Mouse (Mus musculus) forebrain, embryonic 11.5 days (tissue): Measurements from ENCODE around the gene Zfp317. TPM values are rescaled to one million over a fixed set of nuclear protein-coding genes. Genes with fewer than 3 reads are reported as not detected.

Experiments used
- ATAC-seq: fragments of 200-750 bp; cut with Nextera tagmentation; replicated peaks from 2 replicates; pipeline ENCODE4 v1.8.0; 2017; ENCODE audit warnings: moderate TSS enrichment; ENCODE audit not compliant: low FRiP score
- DNase-seq: peaks from one replicate; pipeline ENCODE4 v3.0.0-alpha.2; 2017; ENCODE audit warnings: low spot score
- H3K27ac ChIP-seq: fragments of 300-500 bp; sonication (generic); 2 replicates; pipeline ENCODE4 v1.5.1; 2014; ENCODE audit warnings: low read depth, low read length
- H3K27me3 ChIP-seq: fragments of 300-500 bp; sonication (generic); 2 replicates; pipeline ENCODE4 v1.6.1; 2014; ENCODE audit warnings: mild to moderate bottlenecking, low read length, mixed read lengths; ENCODE audit not compliant: control insufficient read depth, insufficient read depth
- H3K36me3 ChIP-seq: fragments of 300-500 bp; sonication (generic); 2 replicates; pipeline ENCODE4 v1.6.1; 2014; ENCODE audit warnings: mild to moderate bottlenecking, low read length, moderate library complexity, mixed read lengths; ENCODE audit not compliant: control insufficient read depth, insufficient read depth
- H3K4me1 ChIP-seq: fragments of 300-500 bp; sonication (generic); replicated peaks from 2 replicates; pipeline ENCODE4 v1.6.1; 2014; ENCODE audit warnings: low read length, mixed read lengths; ENCODE audit not compliant: control insufficient read depth, insufficient read depth
- H3K4me2 ChIP-seq: fragments of 300-500 bp; sonication (generic); 2 replicates; pipeline ENCODE4 v1.6.1; 2014; ENCODE audit warnings: low read depth, mild to moderate bottlenecking, low read length, moderate library complexity, mixed read lengths; ENCODE audit not compliant: severe bottlenecking
- H3K4me3 ChIP-seq: fragments of 300-500 bp; sonication (generic); 2 replicates; pipeline ENCODE4 v1.5.1; 2014; ENCODE audit warnings: low read depth, low read length
- H3K9ac ChIP-seq: fragments of 300-500 bp; sonication (generic); 2 replicates; pipeline ENCODE4 v1.6.1; 2014; ENCODE audit warnings: low read length
- H3K9me3 ChIP-seq: fragments of 300-500 bp; sonication (generic); 2 replicates; pipeline ENCODE4 v1.6.1; 2016; ENCODE audit warnings: low read length, mixed read lengths; ENCODE audit not compliant: control insufficient read depth
- WGBS: fragments of 180-500 bp; shearing (Covaris S2); extraction: QIAGEN DNeasy Blood & Tissue Kit; methylation state at CpG from one replicate; pipeline ENCODE4 v1.1.7; 2014; 5-methylcytosine and 5-hydroxymethylcytosine counted together
- polyA plus RNA-seq: library from polyadenylated mRNA; unstranded; fragments of >200 nt; fragmentation: Nextera tagmentation; extraction: Ambion mirVana; gene quantifications from 2 replicates; pipeline ENCODE4 v1.2.1, GENCODE M21; 2014

The Zfp317 gene
- polyA plus RNA-seq = 41.9 and 48.2 TPM in 2 replicates

- H3K4me2 ChIP-seq = peak within 1 kb of the TSS; percentile 31; the same call in 1 of the 2 replicates
- no peaks in the 10 kb centered on the region for H3K27me3 ChIP-seq
- WGBS = 2% methylated on average over 35 of the region's 35 CpGs
- no peaks in the 10 kb centered on the region for H3K4me1 ChIP-seq
- peak; percentile 86 for DNase-seq
- no peaks in the 10 kb centered on the region for H3K9me3 ChIP-seq
- peak within 1 kb of the TSS; percentile 40 for H3K4me3 ChIP-seq
- peak; percentile 95 for ATAC-seq
- peak within 1 kb of the TSS; percentile 52 for H3K9ac ChIP-seq
- H3K36me3 ChIP-seq = no peaks in the 10 kb centered on the region
- H3K27ac ChIP-seq = peak within 1 kb of the TSS; percentile 83
These were observed at the start of gene Zfp317 for GRCm38 (mm10) chr9:19621843-19622822. Zfp317 (plus strand) TSS chr9:19622102.

- no peak within 1 kb of the TSS for H3K27ac ChIP-seq
- H3K4me2 ChIP-seq = no peak within 1 kb of the TSS
- no peaks in the 10 kb centered on the region for H3K4me1 ChIP-seq
- H3K27me3 ChIP-seq = no peaks in the 10 kb centered on the region
- DNase-seq (no peak), ATAC-seq (no peak)
- H3K36me3 ChIP-seq = no peaks in the 10 kb centered on the region
- no peak within 1 kb of the TSS for H3K4me3 ChIP-seq
- no peak within 1 kb of the TSS for H3K9ac ChIP-seq
- no peaks in the 10 kb centered on the region; the same call in 1 of the 2 replicates for H3K9me3 ChIP-seq
These were observed 39.6 kb upstream of the Zfp317 start, which contains the start of gene Olfr855 for GRCm38 (mm10) chr9:19582317-19582716. Olfr855 (plus strand) TSS chr9:19582617.

- Histone ChIP-seq H3K4me1 (no peaks in the 10 kb centered on the region), H3K4me2 (no peak overlapping the region)
- WGBS = 92% methylated on average over 3 of the region's 3 CpGs
These were observed 605 bp upstream of the Zfp317 start for GRCm38 (mm10) chr9:19621297-19621696.

GRCm38 (mm10) chr9:19629574-19629973 lies 7.7 kb downstream of the Zfp317 start:
- DNase-seq = no peak
- H3K4me2 ChIP-seq = no peak overlapping the region

More at GRCm38 (mm10) chr9:19621297-19621696, 605 bp upstream of the Zfp317 start:
- H3K9ac ChIP-seq = no peak overlapping the region
- ATAC-seq (peak; percentile 19; the same call in 1 of the 2 replicates), DNase-seq (no peak)
- no peaks in the 10 kb centered on the region for H3K27me3 ChIP-seq
- no peaks in the 10 kb centered on the region for H3K36me3 ChIP-seq
- H3K9me3 ChIP-seq = no peaks in the 10 kb centered on the region
- H3K4me3 ChIP-seq = no peak overlapping the region
- H3K27ac ChIP-seq = no peak overlapping the region

GRCm38 (mm10) chr9:19645193-19645592 lies 23.3 kb downstream of the Zfp317 start:
- Histone ChIP-seq H3K27me3 (no peaks in the 10 kb centered on the region), H3K9ac (no peak overlapping the region), H3K4me3 (no peak overlapping the region), H3K4me2 (no peak overlapping the region), H3K4me1 (no peaks in the 10 kb centered on the region), H3K9me3 (no peaks in the 10 kb centered on the region), H3K27ac (no peak overlapping the region), H3K36me3 (peaks cover 15% of the 10 kb centered on the region; the same call in 1 of the 2 replicates)
- DNase-seq = no peak
- ATAC-seq = no peak
- 93% methylated on average over 3 of the region's 3 CpGs for WGBS

More at GRCm38 (mm10) chr9:19629574-19629973, 7.7 kb downstream of the Zfp317 start:
- Histone ChIP-seq H3K4me3 (no peak overlapping the region), H3K9ac (no peak overlapping the region), H3K4me1 (no peaks in the 10 kb centered on the region), H3K36me3 (no peaks in the 10 kb centered on the region; the same call in 1 of the 2 replicates), H3K27ac (no peak overlapping the region), H3K9me3 (no peaks in the 10 kb centered on the region), H3K27me3 (no peaks in the 10 kb centered on the region)
- no peak for ATAC-seq

GRCm38 (mm10) chr9:19690281-19690680 lies 68.4 kb downstream of the Zfp317 start:
- no peaks in the 10 kb centered on the region for H3K9me3 ChIP-seq
- no peak for ATAC-seq
- H3K27ac ChIP-seq = no peak overlapping the region
- no peak overlapping the region for H3K9ac ChIP-seq
- H3K27me3 ChIP-seq = no peaks in the 10 kb centered on the region
- no peak for DNase-seq
- no peaks in the 10 kb centered on the region for H3K4me1 ChIP-seq
- no peak overlapping the region for H3K4me3 ChIP-seq
- no peak overlapping the region for H3K4me2 ChIP-seq
- 84% methylated on average over 6 of the region's 6 CpGs for WGBS
- H3K36me3 ChIP-seq = no peaks in the 10 kb centered on the region

GRCm38 (mm10) chr9:19691426-19691825 lies 69.5 kb downstream of the Zfp317 start:
- Histone ChIP-seq H3K9ac (no peak overlapping the region), H3K27ac (no peak overlapping the region), H3K9me3 (no peaks in the 10 kb centered on the region), H3K27me3 (no peaks in the 10 kb centered on the region), H3K4me2 (no peak overlapping the region), H3K4me1 (no peaks in the 10 kb centered on the region), H3K4me3 (no peak overlapping the region), H3K36me3 (no peaks in the 10 kb centered on the region)
- 87% methylated on average over 1 of the region's 1 CpGs for WGBS
- no peak for DNase-seq
- no peak for ATAC-seq

GRCm38 (mm10) chr9:19692430-19692829 lies 70.5 kb downstream of the Zfp317 start:
- no peak for DNase-seq
- Histone ChIP-seq H3K27ac (no peak overlapping the region), H3K4me3 (no peak overlapping the region), H3K4me1 (no peaks in the 10 kb centered on the region), H3K27me3 (no peaks in the 10 kb centered on the region), H3K9ac (no peak overlapping the region), H3K9me3 (no peaks in the 10 kb centered on the region), H3K4me2 (no peak overlapping the region), H3K36me3 (no peaks in the 10 kb centered on the region)
- ATAC-seq = no peak
- 78% methylated on average over 2 of the region's 2 CpGs for WGBS
